Mouse (Mus musculus): ENCODE results near the gene Vip. TPM values are rescaled to one million over a fixed set of nuclear protein-coding genes. Genes with fewer than 3 reads are reported as not detected.

The Vip gene
- total RNA-seq, 2 experiments from 2014 or later = 0.69 TPM; not detected in 1

Other genes starting within 250 kb of the Vip start
- 10 to 100 TPM; 76.4 to 85.9 TPM for gene Syne1, start 87.7 kb upstream of the Vip start, total RNA-seq (2021)
- gene Myct1, start 45.4 kb upstream of the Vip start, total RNA-seq (2021) = 10 to 100 TPM; 22.2 to 30.4 TPM
- 1 to 10 TPM; 6.1 to 7.0 TPM for gene Fbxo5, start 166.4 kb downstream of the Vip start, total RNA-seq (2021)
- 1 to 10 TPM; 7.2 to 8.2 TPM for gene Mtrf1l, start 184.7 kb downstream of the Vip start, total RNA-seq (2021)

Data from heart, postnatal 10 days (tissue).